In genomic region chr5:113986182-113986961, GRCm38 (mm10) we compare ENCODE assay signal across 9 mouse cellular contexts. TPM values are rescaled to one million over a fixed set of nuclear protein-coding genes. Genes with fewer than 3 reads are reported as not detected.
DNase-seq lines count a peak whose midpoint lies in the region; ATAC-seq and TF ChIP-seq lines count a peak whose summit lies in the region.
"Had no signal": no experiment of that assay in that cellular context is flagged by ENCODE, and none has a peak within 500 bp of the region (broad histone marks: within the 10 kb centered on the region; RNA-seq: fewer than 3 reads in every experiment).

No protein-coding gene starts in this region.

- H3K4me1 ChIP-seq in spleen, adult 2 months (ENCODE audit: control insufficient read depth, insufficient read depth, insufficient read length) = peaks cover 19% of the 10 kb centered on the region; the same call in 1 of the 2 replicates
- H3K4me1 ChIP-seq in lung, embryonic 15.5 days = peaks cover 32% of the 10 kb centered on the region

- H3K9me3 ChIP-seq in lung, embryonic 15.5 days = no peaks in the 10 kb centered on the region

- peak overlapping the region; percentile 17 for H3K27ac ChIP-seq in spleen, adult 2 months (ENCODE audit: insufficient read depth, low read length)
- peak overlapping the region; percentile 53 for H3K27ac ChIP-seq in lung, embryonic 15.5 days

- no peaks in the 10 kb centered on the region for H3K27me3 ChIP-seq in spleen, adult 2 months (ENCODE audit: control insufficient read depth, insufficient read depth, low read length)
- no peaks in the 10 kb centered on the region for H3K27me3 ChIP-seq in lung, embryonic 15.5 days

- no peak for TF ChIP-seq CTCF in spleen, adult 2 months (IDR thresholded peaks at IDR 0.05; ENCODE audit: extremely low read depth, insufficient read depth, insufficient read length, insufficient replicate concordance)

- DNase-seq in spleen, adult 2 months (ENCODE audit: low read depth in 1 of 2, low spot score in 2 of 2) = no peak
- no peak for DNase-seq in spleen, postnatal 36 days (ENCODE audit: low spot score in 2 of 2)
- DNase-seq in gastrocnemius, postnatal 4 days (ENCODE audit: low spot score in 2 of 2) = peak; percentile 43 to 63
- DNase-seq in kidney, adult 8-10 months = peak; percentile 78 to 85
- DNase-seq in right cerebral cortex, postnatal 36 days (ENCODE audit: low spot score in 2 of 2) = no peak
- no peak for DNase-seq in B cell, adult 2 months

- 61% methylated on average over 9 of the region's 9 CpGs for WGBS in spleen, adult 2 months
- 31% methylated on average over 9 of the region's 9 CpGs for WGBS in lung, embryonic 15.5 days

- 0 out of 2 replicates have a peak overlapping the region, but pooled peaks have one; percentile 7 for H3K9ac ChIP-seq in lung, embryonic 15.5 days

- no peak for ATAC-seq in lung, embryonic 15.5 days (ENCODE audit: borderline replicate concordance, extremely low read depth, low FRiP score, low TSS enrichment)
- ATAC-seq in megakaryocyte progenitor cell, adult 5-6 weeks (replicated peaks; ENCODE audit: poor library complexity) = no peak

- no peak for TF ChIP-seq POLR2A in spleen, adult 2 months (IDR thresholded peaks at IDR 0.05; ENCODE audit: low read depth, low read length)

- no peak overlapping the region for H3K4me2 ChIP-seq in lung, embryonic 15.5 days

- no peak overlapping the region for H3K4me3 ChIP-seq in spleen, adult 2 months (ENCODE audit: extremely low read depth, insufficient read depth, insufficient read length)
- H3K4me3 ChIP-seq in lung, embryonic 15.5 days = no peak overlapping the region

- H3K36me3 ChIP-seq in spleen, adult 2 months (ENCODE audit: control insufficient read depth, insufficient read depth, low read length) = peaks cover 6% of the 10 kb centered on the region
- 0 out of 2 replicates have a peak, but pooled peaks cover 13% of the 10 kb centered on the region for H3K36me3 ChIP-seq in lung, embryonic 15.5 days

RNA-seq across cellular contexts. Expression of gene Ssh1, which starts 7.3 kb away (rescaled TPM):
- 16.4 and 18.9 TPM in 2 replicates for polyA plus RNA-seq in spleen, adult 2 months (2012; rRNA removed)
- total RNA-seq in gastrocnemius, postnatal 4 days (2021) = 10 to 100 TPM; 20.2 to 21.1 TPM
- 15.7 and 16.6 TPM in 2 replicates for polyA plus RNA-seq in lung, embryonic 15.5 days (2015; fragmentation: Nextera tagmentation; extraction: Ambion mirVana)
- 4.5 and 5.0 TPM in 2 replicates for total RNA-seq in megakaryocyte progenitor cell, adult 5-6 weeks (2015)
- 3.3 and 4.2 TPM in 2 replicates for total RNA-seq in megakaryocyte progenitor cell, adult 5-6 weeks (2017)

RNA-seq across cellular contexts. Expression of gene Dao, which starts 17.1 kb away (rescaled TPM):
- polyA plus RNA-seq in spleen, adult 2 months (2012; rRNA removed) = 0.12 and 0.26 TPM in 2 replicates
- total RNA-seq in gastrocnemius, postnatal 4 days (2021) = not detected
- not detected in 2 replicates for polyA plus RNA-seq in lung, embryonic 15.5 days (2015; fragmentation: Nextera tagmentation; extraction: Ambion mirVana)
- total RNA-seq in megakaryocyte progenitor cell, adult 5-6 weeks (2015) = not detected in 2 replicates
- total RNA-seq in megakaryocyte progenitor cell, adult 5-6 weeks (2017) = not detected in 2 replicates
- polyA plus RNA-seq: limb, embryonic 11.5 days had no signal

Comparison
In these comparisons a context has a peak if more than half of its experiments do, and no peak if none do; other contexts are left out.
1. DNase-seq: peak in gastrocnemius, postnatal 4 days (2 of 2) and kidney, adult 8-10 months (2 of 2); none in spleen, adult 2 months (0 of 2), spleen, postnatal 36 days (0 of 2), right cerebral cortex, postnatal 36 days (0 of 2) and B cell, adult 2 months (0 of 2).